Mouse (Mus musculus) ES-E14 (cell line): ENCODE measurements around the gene Cdyl.
A peak's percentile ranks its signal among the peaks of the same experiment; 100 is the strongest.

Experiments used
- CHD2 ChIP-seq: IDR thresholded peaks from 2 replicates; pipeline ENCODE4 v1.6.1; 2014; ENCODE audit warnings: mild to moderate bottlenecking, low read depth, low read length, inconsistent platforms
- HCFC1 ChIP-seq: IDR thresholded peaks from 2 replicates; pipeline ENCODE4 v1.6.1; 2012; ENCODE audit warnings: low read length, inconsistent platforms, borderline replicate concordance; ENCODE audit not compliant: insufficient read depth
- ZC3H11A ChIP-seq: IDR thresholded peaks from 2 replicates; pipeline ENCODE4 v1.6.1; 2012; ENCODE audit warnings: low read depth, mild to moderate bottlenecking, inconsistent platforms, low read length, borderline replicate concordance
- ZNF384 ChIP-seq: IDR thresholded peaks from 2 replicates; pipeline ENCODE4 v1.6.1; 2012; ENCODE audit warnings: low read depth, low read length, inconsistent platforms

DNA sequence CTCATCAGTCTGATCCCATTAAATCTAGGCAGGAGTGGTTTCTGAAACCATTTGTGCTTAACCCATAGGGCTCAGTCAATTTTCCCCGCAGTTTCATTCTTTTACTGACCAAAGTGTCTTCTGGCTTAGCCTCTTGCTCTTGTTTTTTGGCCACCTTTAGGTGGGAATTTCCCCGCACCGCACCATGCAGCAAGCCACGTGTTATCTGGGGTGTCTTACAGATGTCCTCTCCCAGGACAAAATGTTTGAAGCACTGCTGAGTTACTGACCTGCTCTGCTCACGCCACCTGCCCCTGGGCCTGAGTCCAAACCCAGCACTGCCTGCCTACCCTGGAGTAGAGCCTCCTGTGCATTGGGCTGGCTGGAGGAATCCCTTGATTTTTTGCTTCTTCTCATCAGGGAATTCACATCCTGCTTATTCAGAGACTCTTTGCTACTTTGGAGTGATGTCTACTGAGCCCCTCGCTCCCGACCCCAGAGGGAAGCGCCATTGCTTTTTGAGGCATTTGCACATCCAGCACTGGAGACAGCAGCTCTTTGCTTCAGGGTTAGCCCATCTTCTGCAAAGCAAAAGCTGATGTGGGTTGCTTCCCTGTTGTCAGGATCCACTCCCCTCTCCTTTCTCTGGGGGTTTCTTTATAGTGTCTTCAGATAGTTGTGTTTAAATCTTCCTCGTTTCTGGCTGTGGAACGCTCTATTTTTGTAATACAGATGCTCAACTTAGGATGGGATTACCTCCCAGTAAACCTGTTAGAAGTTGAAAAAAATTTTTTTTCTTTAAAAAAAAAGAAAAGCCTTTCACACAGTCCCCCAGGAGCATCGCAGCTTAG lies 151.9 kb downstream of the Cdyl start:
- 0 out of 2 replicates have a peak, but pooled peaks have one; percentile 10 for TF ChIP-seq ZNF384
- TF ChIP-seq CHD2: no peak
- no peak for TF ChIP-seq ZC3H11A
- no peak for TF ChIP-seq HCFC1
